Mouse (Mus musculus): ENCODE measurements at regions not wholly inside any gene's neighbourhood (a gene's known extent, or its start where the extent isn't known, plus 50 kb on each side); places are given as distances from the start of the nearest gene placed in this dataset.
A peak's percentile ranks its signal among the peaks of the same experiment; 100 is the strongest.

DNA sequence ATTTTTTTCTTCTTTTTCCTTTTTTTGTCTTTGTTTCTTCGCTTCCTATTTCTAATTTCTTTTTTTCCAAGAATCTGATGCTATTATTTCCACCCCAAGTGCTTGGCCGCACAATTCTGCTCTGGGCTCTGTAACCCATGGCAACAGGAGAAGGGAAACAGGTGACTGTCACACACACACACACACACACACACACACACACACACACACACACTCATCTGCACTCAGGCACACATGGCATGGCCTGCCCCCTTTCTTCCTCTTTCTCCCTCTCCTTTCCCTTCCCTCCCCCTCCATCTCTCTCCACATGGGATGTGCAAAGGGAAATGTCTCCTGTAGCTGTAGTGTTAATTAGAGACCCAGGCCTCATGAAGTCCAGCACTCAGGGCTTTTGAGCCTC is 239.7 kb downstream of the Mtx2 start:
- ATAC-seq (ENCODE audit: low FRiP score), result no peak
- Histone ChIP-seq H3K27me3 (replicated peaks) (no peaks in the 10 kb centered on the region), H3K27ac (replicated peaks) (no peak overlapping the region), H3K4me1 (peaks cover 32% of the 10 kb centered on the region), H3K9ac (replicated peaks) (no peak overlapping the region), H3K4me3 (replicated peaks) (no peak overlapping the region), H3K36me3 (no peaks in the 10 kb centered on the region), H3K9me3 (replicated peaks) (no peaks in the 10 kb centered on the region), H3K4me2 (no peak overlapping the region)
- 39% methylated on average over 2 of the region's 2 CpGs for WGBS

DNA sequence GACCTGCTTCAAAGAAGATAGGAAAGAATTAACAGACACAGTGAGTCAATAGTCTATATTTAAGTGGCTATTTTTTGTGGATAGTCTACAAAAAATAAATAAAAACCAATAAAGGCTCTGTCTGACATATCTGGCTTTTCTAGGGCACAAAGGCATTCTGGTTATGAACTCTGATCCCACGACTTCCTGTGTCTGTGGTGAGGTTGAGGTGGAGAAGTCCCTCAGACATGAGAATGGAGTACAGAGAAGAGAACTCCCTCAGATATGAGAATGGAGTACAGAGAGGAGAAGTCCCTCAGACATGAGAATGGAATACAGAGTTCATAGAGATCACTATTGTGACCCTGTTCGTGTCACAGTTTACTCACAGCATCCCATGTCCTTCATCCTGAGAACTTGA is 243.7 kb downstream of the Mtx2 start:
- Histone ChIP-seq H3K36me3 (no peaks in the 10 kb centered on the region), H3K9me3 (replicated peaks) (no peaks in the 10 kb centered on the region), H3K4me1 (peaks cover 38% of the 10 kb centered on the region), H3K4me2 (no peak overlapping the region), H3K4me3 (replicated peaks) (no peak overlapping the region), H3K27me3 (replicated peaks) (no peaks in the 10 kb centered on the region), H3K27ac (replicated peaks) (no peak overlapping the region), H3K9ac (replicated peaks) (no peak overlapping the region)
- no peak for ATAC-seq (ENCODE audit: low FRiP score)
- WGBS, result 86% methylated on average over 2 of the region's 2 CpGs

DNA sequence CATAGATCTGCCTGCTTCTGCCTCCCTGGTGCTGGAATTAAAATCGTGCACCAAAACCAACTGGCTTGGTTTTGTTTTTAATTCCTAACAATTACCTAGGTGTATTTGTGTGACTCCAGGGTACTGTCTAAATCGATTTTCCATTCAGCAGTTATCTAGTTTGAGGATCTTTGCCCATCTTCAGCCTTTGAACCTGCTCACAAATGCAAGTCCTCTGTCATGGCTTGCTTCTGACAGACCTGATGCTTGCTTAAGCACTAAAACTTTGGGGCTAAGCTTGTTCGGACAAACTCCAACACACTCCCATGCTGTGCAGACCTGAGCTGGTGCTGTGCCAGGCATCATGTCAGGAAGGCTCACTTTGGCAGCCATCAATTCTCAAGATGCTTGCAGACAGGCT is 246.4 kb downstream of the Mtx2 start:
- no peaks in the 10 kb centered on the region for H3K36me3 ChIP-seq
- no peak for ATAC-seq (ENCODE audit: low FRiP score)
- peaks cover 29% of the 10 kb centered on the region for H3K4me1 ChIP-seq
- no peak overlapping the region for H3K9ac ChIP-seq (replicated peaks)
- 58% methylated on average over 3 of the region's 3 CpGs for WGBS
- H3K27ac ChIP-seq (replicated peaks), result no peak overlapping the region
- H3K27me3 ChIP-seq (replicated peaks), result no peaks in the 10 kb centered on the region
- no peak overlapping the region for H3K4me3 ChIP-seq (replicated peaks)
- H3K4me2 ChIP-seq, result no peak overlapping the region
- H3K9me3 ChIP-seq (replicated peaks), result no peaks in the 10 kb centered on the region

DNA sequence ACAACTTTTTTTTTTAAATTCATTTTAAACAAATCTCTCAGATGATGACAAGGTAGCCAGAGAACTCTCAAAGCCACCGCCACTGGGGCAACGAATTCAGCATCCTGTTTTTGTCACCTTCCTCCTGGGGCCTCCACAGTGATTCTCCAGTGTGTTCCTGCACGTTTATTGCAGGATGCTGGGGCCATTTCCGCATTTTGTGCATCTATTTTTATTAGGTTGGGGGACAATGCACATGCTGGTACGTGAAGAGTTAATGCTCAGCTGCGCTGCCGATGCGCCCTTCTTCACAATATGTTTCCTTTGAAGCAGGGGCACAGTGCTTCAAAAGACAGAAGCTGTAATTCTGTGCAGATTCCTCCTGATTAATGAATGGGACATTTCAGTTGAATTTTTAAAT is 246.9 kb downstream of the Mtx2 start:
- Histone ChIP-seq H3K4me1 (peaks cover 29% of the 10 kb centered on the region), H3K9me3 (replicated peaks) (no peaks in the 10 kb centered on the region), H3K27me3 (replicated peaks) (no peaks in the 10 kb centered on the region), H3K4me3 (replicated peaks) (no peak overlapping the region), H3K36me3 (no peaks in the 10 kb centered on the region), H3K4me2 (no peak overlapping the region; the same call in 1 of the 2 replicates), H3K9ac (replicated peaks) (no peak overlapping the region), H3K27ac (replicated peaks) (no peak overlapping the region)
- ATAC-seq (ENCODE audit: low FRiP score), result no peak
- 11% methylated on average over 8 of the region's 8 CpGs for WGBS

DNA sequence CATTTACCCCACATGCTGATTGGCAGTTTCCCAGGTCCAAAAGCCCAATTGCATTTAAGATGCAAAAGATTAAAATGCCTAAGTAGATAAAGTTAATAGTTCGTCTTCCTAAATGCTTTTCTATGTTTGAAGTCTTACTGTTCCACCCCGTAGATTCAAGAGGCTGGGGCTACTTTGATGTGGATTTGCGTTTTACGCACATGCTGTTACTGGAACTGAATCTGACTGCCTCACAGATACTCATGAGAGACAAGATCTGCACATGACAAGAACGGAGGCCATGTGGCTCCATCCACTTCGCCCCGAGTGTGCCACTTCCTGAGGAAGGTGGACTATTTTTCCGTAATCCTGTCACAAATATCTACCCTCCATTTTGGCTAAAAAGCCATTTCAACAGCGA is 247.6 kb downstream of the Mtx2 start:
- Histone ChIP-seq H3K27me3 (replicated peaks) (no peaks in the 10 kb centered on the region), H3K9me3 (replicated peaks) (no peaks in the 10 kb centered on the region), H3K36me3 (no peaks in the 10 kb centered on the region), H3K27ac (replicated peaks) (0 out of 2 replicates have a peak overlapping the region, but pooled peaks have one; percentile 49), H3K9ac (replicated peaks) (no peak overlapping the region), H3K4me2 (no peak overlapping the region), H3K4me3 (replicated peaks) (no peak overlapping the region), H3K4me1 (peaks cover 29% of the 10 kb centered on the region)
- 37% methylated on average over 9 of the region's 9 CpGs for WGBS
- ATAC-seq (ENCODE audit: low FRiP score), result no peak

DNA sequence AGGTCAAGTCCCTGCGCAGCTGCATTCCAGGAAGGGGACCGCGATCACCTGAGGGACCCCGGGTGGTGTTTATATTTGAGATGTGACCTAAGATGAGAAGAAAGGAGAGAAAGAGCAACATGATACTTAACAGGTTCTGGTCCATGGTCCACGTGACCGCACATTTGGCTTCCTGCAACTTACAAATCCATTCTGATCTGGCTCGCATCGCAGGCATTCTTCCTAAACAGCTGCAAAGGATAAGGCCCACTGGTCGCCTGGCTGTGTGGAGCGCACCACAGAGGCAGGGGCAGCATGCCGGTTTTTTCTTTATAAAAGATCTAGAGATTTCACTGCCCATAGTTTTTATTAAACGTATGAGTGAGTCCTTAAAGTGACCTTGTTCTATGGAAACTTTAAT is 261.6 kb downstream of the Mtx2 start:
- WGBS, result 72% methylated on average over 12 of the region's 12 CpGs
- Histone ChIP-seq H3K27me3 (replicated peaks) (no peaks in the 10 kb centered on the region), H3K36me3 (no peaks in the 10 kb centered on the region), H3K9ac (replicated peaks) (no peak overlapping the region), H3K27ac (replicated peaks) (no peak overlapping the region), H3K9me3 (replicated peaks) (no peaks in the 10 kb centered on the region), H3K4me1 (peaks cover 18% of the 10 kb centered on the region), H3K4me2 (no peak overlapping the region), H3K4me3 (replicated peaks) (no peak overlapping the region)
- no peak for ATAC-seq (ENCODE audit: low FRiP score)

DNA sequence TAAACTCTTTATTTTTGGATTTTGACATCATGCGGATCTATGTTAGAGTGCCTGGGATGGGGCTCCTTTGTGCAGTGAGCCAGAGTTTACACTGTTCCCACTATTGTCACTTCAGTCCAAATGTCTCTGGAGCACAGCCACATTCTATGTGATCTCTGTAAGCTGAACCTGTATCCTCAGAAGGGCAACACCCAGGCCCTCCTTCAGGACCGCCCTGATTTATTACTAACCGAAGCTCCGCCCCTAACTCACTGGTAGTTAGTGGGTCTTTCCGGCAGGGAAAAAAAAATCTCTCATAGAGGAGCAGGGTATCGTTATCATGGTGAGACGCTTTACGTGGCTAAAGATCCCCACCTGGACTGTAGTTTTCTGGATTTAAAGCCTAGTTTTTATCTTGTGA is 263.6 kb downstream of the Mtx2 start:
- WGBS, result 29% methylated on average over 8 of the region's 8 CpGs
- Histone ChIP-seq H3K9ac (replicated peaks) (no peak overlapping the region), H3K4me2 (no peak overlapping the region), H3K36me3 (no peaks in the 10 kb centered on the region), H3K27me3 (replicated peaks) (no peaks in the 10 kb centered on the region), H3K4me1 (peaks cover 18% of the 10 kb centered on the region), H3K27ac (replicated peaks) (no peak overlapping the region), H3K9me3 (replicated peaks) (no peaks in the 10 kb centered on the region), H3K4me3 (replicated peaks) (no peak overlapping the region)
- no peak for ATAC-seq (ENCODE audit: low FRiP score)

DNA sequence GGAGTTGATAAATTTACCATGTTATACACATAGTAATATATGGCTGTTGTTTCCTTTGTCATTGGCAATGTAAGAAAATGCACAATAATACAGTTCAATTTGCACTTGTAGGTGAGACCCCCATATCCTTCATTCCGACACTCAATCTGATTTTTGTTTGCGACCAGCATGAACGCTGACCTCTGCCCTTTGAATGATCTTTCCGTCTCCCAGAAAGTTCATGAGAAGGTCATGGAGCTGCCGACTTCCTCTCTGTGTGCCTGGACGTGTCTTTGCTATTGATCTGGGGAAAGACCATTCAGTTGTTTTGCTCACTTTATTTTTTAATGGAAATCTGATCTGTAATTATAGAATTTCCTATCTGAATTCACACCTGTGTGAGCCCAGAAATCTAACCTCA is 264.0 kb downstream of the Mtx2 start:
- H3K4me3 ChIP-seq (replicated peaks), result no peak overlapping the region
- peaks cover 18% of the 10 kb centered on the region for H3K4me1 ChIP-seq
- 12% methylated on average over 6 of the region's 6 CpGs for WGBS
- H3K4me2 ChIP-seq, result no peak overlapping the region
- H3K9me3 ChIP-seq (replicated peaks), result no peaks in the 10 kb centered on the region
- ATAC-seq (ENCODE audit: low FRiP score), result no peak
- no peaks in the 10 kb centered on the region for H3K36me3 ChIP-seq
- no peak overlapping the region for H3K9ac ChIP-seq (replicated peaks)
- H3K27ac ChIP-seq (replicated peaks), result no peak overlapping the region
- no peaks in the 10 kb centered on the region for H3K27me3 ChIP-seq (replicated peaks)

DNA sequence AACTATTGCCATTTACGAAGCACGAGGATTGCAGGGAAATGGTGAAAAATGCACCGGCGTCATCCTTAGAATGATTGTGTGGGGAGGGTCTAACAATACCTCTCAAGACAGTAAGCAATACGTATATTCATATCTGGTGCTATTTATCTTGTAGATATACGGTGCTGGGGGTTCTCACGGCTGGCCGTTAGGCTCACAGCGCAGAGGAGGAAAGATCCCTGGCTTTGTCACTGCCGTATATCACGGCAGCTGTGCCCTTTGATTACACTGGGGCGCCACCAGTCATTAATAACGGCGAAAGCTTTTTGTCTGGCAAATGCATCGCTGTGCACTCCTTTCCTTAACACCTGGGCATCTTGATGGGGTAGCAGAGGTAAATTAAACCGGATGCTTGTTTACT is 264.8 kb downstream of the Mtx2 start:
- 8% methylated on average over 16 of the region's 16 CpGs for WGBS
- H3K4me2 ChIP-seq, result peak overlapping the region; percentile 42
- H3K36me3 ChIP-seq, result no peaks in the 10 kb centered on the region
- no peak overlapping the region for H3K27ac ChIP-seq (replicated peaks)
- H3K4me3 ChIP-seq (replicated peaks), result no peak overlapping the region
- no peaks in the 10 kb centered on the region for H3K27me3 ChIP-seq (replicated peaks)
- no peak for ATAC-seq (ENCODE audit: low FRiP score)
- no peaks in the 10 kb centered on the region for H3K9me3 ChIP-seq (replicated peaks)
- H3K4me1 ChIP-seq, result peaks cover 18% of the 10 kb centered on the region
- no peak overlapping the region for H3K9ac ChIP-seq (replicated peaks)

DNA sequence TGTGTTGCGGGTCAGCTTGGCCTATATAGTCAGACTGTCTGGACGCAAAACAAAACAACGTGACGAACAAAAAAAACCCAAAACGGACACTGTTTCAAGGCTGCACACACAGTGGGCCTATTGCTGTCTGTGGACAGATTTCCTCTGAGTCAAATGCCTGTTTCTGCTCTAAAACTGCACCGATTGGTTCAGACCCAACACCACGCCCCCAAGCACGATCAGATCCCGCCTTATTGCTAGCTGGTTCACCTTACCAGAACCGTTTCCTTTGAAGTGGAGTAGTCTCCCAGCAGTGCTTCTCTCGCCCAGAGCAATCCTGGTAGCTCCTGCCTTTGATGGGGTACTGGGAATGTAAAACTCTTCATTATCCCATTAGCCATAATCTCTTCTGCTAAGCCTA is 275.9 kb downstream of the Mtx2 start:
- Histone ChIP-seq H3K9ac (replicated peaks) (no peak overlapping the region), H3K27me3 (replicated peaks) (no peaks in the 10 kb centered on the region), H3K4me3 (replicated peaks) (no peak overlapping the region), H3K9me3 (replicated peaks) (no peaks in the 10 kb centered on the region), H3K4me1 (peaks cover 16% of the 10 kb centered on the region), H3K27ac (replicated peaks) (no peak overlapping the region), H3K36me3 (no peaks in the 10 kb centered on the region), H3K4me2 (no peak overlapping the region)
- ATAC-seq (ENCODE audit: low FRiP score), result peak; percentile 11; the same call in 1 of the 2 replicates
- 40% methylated on average over 11 of the region's 11 CpGs for WGBS

DNA sequence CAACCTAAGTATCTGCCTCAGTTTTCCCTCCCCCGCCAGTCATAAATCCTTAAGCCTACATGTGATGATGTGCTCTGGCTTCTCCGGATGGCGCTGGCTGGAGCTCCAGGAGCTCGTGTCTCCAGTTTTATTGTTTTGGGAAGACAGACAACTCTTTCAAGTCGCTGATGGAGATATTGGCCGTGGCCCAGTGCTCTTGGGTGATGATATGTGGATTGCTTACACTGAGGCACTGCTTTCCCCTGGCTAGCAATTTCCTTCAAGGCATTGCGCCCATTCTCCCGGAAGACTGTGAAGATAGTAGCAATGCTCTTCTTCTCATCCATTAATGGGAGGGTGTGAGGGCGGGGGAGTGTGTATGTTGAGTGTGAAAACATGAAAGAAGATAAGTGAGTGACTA is 287.1 kb downstream of the Mtx2 start:
- Histone ChIP-seq H3K27ac (replicated peaks) (no peak overlapping the region), H3K4me2 (no peak overlapping the region), H3K4me3 (replicated peaks) (no peak overlapping the region), H3K9ac (replicated peaks) (no peak overlapping the region), H3K4me1 (peaks cover 14% of the 10 kb centered on the region), H3K36me3 (no peaks in the 10 kb centered on the region), H3K9me3 (replicated peaks) (no peaks in the 10 kb centered on the region), H3K27me3 (replicated peaks) (no peaks in the 10 kb centered on the region)
- 86% methylated on average over 9 of the region's 9 CpGs for WGBS
- no peak for ATAC-seq (ENCODE audit: low FRiP score)

DNA sequence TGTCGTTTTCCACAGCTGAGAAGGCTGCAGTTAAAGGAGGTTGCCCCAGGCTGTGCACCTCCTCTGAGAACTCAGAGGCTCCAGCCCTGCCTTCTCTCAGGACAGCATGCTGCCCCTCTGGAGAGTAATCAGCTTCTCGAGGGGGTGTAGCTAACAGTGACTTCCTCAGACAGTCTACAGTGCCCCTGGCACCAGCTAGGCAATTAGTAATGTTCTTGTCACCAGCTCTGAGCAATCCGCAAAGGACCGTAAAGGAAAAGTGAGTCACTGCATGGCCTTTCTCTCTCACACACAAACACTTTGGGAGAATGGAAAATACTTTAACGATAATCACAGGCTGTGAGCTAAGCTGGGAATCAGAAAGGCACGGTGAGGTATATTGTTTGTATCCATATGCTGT is 288.8 kb downstream of the Mtx2 start:
- no peak overlapping the region for H3K4me2 ChIP-seq
- H3K27ac ChIP-seq (replicated peaks), result no peak overlapping the region
- H3K9me3 ChIP-seq (replicated peaks), result no peaks in the 10 kb centered on the region
- H3K36me3 ChIP-seq, result no peaks in the 10 kb centered on the region
- 22% methylated on average over 6 of the region's 6 CpGs for WGBS
- ATAC-seq (ENCODE audit: low FRiP score), result no peak
- no peak overlapping the region for H3K9ac ChIP-seq (replicated peaks)
- H3K4me1 ChIP-seq, result peaks cover 14% of the 10 kb centered on the region
- H3K27me3 ChIP-seq (replicated peaks), result no peaks in the 10 kb centered on the region
- H3K4me3 ChIP-seq (replicated peaks), result no peak overlapping the region

DNA sequence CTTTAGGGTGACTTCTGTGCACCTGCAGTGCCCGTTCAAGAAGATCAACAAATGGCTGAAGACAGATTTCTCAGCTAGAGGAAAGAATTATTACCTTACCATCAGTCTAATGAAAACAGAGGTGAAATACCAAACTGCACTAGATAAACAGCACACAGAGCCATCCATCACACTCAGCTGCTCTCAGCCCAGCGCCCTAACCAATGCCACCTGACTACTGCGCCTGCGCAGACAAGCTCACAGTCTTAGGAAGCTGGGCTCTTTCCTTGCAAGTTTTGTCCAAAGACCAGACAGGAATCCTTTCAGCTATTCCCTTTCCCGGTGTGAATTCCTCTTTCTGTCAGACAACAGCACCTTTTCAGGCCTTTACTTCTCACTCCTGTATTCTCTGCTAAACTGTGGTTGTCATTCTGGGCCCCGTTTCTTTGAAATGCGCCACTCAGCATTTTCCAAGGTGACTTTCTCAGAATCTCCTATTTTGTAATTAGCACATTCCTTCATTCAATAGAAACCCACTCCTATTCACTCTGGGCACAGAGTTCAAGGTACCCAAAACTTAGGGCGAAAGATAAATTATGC is 292.8 kb downstream of the Mtx2 start:
- ATAC-seq (ENCODE audit: low FRiP score), result no peak
- no peak overlapping the region for H3K9ac ChIP-seq (replicated peaks)
- no peak overlapping the region for H3K4me3 ChIP-seq (replicated peaks)
- H3K9me3 ChIP-seq (replicated peaks), result no peaks in the 10 kb centered on the region
- no peak overlapping the region for H3K4me2 ChIP-seq
- no peaks in the 10 kb centered on the region for H3K27me3 ChIP-seq (replicated peaks)
- no peak overlapping the region for H3K27ac ChIP-seq (replicated peaks)
- H3K4me1 ChIP-seq, result peaks cover 11% of the 10 kb centered on the region
- WGBS, result 79% methylated on average over 8 of the region's 8 CpGs
- H3K36me3 ChIP-seq, result no peaks in the 10 kb centered on the region

Measured in neural tube, embryonic 15.5 days (tissue).